Mouse (Mus musculus): Measurements from ENCODE around the gene Cklf.

Cklf gene

DNA sequence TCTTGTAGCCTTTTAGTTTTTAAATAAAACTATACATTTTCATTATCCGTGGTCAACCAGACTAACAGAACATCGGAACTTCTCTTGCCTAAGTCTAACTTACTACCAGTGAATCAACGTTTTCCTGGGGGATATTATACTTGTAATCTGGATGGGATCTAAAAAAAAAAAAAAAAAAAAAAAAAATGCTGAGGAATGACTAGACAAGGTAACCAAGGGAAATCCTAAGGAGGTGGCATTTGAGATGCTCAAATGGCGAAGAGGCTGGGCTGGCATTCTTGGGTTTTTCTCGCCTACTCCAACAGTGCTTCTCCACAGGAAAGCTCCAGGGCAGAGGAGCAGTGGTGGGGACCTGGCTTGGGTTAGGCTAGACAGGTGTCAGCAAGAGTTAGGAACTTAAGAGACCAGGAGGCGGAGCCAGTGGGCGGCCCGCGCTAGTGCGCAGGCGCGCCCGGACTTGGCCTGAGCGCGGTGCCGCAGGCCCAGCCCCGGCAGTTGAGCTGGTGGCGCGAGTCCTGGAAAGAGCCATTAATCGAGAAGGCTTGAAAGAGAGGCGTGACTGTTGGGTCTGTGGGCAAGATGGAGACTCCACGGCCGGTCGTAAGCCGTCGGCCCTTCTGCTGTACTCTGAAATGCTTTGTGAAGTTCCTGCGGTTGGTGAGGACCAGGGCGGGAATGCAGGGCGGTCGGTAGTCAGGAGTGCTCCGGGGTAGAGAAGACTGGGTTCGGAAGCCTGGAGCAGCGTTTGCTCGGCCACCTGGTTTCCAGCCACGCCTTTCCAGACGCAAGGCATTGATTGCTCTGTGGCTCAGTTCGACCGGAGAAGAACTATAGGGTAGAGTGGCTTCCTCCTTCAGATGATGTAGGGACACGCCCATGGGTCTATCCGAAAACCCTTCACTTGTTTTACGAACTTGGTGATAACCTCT lies at the start of gene Cklf:
Gene Cklf, plus strand, starts transcription at position 423 of the 929 bp plus-strand sequence.
- WGBS = 4% methylated on average over 41 of the region's 41 CpGs

DNA sequence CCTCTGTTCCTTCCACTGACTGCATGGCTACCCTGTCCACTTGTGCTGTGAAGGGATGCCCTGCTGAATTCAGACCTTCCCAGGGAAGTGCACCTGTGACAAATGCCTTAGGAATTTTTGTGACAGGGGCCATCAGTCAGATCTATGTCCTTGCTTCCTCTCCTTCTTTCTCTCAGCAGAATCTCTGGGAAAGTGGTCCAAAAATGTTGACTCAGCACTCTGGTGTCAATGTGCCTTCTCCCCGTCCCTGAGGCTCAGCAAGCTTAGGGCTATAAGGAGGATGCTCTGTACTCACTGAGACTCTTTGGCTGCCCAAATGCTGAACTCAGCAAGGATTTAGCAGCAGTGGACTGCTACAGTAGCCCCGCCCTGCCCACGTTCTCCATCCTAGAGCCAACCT lies 49.0 kb upstream of the Cklf start:
- WGBS = 95% methylated on average over 3 of the region's 3 CpGs

DNA sequence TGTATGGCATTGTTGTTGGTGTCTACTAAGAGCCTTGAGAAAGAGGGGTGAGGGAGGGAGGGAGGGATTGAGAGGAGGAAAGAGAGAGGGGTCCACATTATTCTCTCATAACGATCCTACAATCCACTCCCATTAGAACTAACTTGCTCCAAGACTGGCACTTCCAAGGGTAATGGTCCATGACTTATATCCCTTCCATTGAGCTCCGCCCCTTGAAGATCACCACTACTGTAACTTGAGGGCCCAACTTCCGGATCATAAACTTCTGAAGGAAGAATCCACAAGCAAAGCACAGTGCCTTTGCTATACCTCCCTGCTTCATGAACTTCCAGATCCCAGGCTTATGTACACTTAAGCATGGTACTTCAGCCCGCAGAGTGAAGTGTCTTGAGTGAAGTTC lies 48.3 kb upstream of the Cklf start:
- 93% methylated on average over 4 of the region's 4 CpGs for WGBS

DNA sequence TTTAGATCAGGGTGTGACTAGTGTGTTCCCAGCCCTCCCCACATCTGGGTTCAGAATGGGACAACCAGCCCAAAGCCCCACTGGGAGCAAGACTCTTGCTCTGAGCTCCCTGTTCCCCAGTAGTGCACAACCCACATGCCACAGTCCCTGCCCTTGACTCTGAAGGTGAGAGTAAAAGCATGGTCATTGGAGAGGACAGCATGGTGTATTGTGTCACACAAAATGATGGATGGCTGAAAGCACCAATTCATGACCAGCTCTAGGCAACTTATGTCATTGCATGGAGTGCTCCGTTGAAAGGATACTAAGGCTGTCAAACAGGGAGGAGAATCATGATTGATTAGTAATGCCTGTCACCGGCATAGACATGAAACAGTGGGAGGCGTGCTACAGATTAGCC lies 45.4 kb upstream of the Cklf start:
- 78% methylated on average over 3 of the region's 3 CpGs for WGBS

DNA sequence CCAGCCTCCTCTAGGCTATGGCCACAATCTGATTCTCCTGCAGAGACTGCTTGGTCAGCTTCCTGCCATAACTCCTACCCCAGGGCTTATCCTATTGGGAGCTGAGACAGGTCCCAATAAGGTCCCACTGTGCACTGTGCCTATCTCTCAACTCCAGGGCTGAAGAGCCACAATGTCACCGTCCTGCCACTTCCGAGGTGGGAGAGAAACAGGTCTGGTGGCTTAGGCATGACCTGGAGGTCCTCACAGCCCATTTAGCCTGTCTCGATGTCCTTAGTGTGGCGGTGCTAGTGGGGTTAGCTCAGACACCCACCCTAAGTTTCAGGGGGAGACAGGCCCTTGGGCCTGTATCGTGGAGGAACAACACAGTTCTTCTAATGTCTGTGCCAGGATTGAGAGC lies 33.1 kb upstream of the Cklf start:
- 97% methylated on average over 5 of the region's 5 CpGs for WGBS

DNA sequence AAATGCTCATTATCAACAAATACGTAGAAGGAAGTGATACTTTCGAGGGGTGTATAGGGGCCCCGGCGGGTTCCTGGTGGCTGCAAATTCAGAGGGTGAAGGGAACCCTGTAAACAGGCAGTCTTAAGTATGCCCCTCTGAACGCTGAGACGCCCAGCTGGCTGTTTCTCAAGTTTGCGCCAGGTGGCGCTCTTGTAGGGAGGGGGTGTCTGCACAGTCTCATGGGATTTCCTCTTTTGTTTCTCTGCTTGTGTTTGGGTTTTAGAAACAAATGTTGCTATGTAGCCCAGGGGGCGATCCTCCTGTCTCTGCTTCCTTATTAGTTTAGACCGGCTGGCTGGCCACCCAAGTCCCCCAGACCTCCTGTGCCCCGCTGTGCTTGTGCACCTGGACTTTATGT lies 31.6 kb upstream of the Cklf start:
- WGBS = 31% methylated on average over 11 of the region's 11 CpGs

DNA sequence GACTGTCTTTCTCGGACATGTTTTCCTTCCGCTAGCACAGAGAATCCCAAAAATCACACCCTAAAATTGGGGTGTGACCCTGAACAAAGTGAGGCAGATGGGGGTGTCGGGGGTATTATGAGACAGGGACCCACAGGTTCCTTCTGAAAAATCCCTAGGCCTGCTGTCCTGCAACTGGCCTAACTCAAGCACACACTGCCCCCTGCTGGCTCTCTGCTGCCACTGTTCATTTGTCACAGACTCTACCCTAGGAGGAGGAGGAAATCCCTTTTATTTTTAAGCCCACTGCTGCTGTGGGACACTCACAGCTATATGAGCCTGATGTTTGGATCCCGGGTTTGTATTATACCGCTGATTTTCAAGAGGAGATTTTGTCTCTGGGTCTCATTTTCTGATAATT lies 30.9 kb upstream of the Cklf start:
- 40% methylated on average over 5 of the region's 5 CpGs for WGBS

DNA sequence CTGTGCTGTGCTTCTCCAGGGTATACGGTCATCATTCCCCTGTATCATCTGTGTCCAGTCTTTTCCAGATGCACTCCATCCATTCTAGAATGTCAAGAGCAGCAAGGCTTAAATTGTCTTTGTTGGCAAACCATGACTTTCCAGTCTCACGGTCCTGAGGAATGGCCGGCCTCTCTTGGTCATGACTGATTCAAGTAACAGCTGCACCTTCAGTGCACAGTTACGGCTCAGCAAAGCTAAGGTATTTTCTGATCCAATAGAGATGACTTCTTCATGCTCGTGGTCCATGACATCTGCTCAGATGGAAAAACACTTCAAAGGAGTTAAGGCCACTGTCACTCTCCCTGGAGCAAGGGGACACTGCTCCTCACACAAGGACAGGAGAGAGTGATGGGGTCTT lies 23.6 kb upstream of the Cklf start:
- 92% methylated on average over 5 of the region's 5 CpGs for WGBS

DNA sequence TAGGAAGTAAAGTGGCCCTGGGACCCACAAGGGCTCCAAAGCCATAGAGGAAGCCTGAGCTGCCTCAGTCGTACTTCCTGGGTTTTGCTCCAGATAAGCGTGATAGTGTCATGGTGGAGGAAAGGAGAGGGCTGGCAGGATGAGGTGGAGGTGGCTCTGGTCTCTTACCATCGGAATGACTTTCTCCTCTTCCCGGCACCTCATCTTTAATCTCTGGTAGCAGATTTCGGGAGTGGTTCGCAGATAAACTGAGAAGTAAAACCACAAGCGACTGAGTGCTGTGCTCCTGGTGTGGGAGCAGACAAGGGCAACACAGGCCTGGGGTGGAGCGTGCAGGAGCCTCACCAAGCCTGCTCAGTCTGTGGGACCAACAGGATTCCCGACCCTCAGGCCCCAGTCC lies 20.3 kb upstream of the Cklf start:
- 93% methylated on average over 9 of the region's 9 CpGs for WGBS

DNA sequence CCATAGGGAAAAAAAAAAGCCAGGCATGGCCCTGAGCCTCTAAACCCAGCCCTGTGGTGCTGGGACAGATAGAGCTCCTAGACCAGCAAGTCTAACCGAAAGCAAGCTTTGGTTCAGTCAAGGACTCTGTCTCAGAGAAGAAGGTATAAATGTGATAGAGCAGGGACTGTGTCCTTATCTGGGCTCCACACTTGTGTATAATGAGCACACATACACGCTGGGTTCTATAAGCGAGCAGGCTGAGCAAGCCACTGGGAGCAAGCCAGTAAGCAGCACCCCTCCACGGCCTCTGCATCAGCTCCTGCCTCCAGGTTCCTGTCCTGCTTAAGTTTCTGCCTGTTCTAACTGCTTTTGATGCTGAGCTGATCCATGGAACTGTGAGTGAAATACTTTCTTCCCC lies 18.6 kb upstream of the Cklf start:
- WGBS = 97% methylated on average over 4 of the region's 4 CpGs

DNA sequence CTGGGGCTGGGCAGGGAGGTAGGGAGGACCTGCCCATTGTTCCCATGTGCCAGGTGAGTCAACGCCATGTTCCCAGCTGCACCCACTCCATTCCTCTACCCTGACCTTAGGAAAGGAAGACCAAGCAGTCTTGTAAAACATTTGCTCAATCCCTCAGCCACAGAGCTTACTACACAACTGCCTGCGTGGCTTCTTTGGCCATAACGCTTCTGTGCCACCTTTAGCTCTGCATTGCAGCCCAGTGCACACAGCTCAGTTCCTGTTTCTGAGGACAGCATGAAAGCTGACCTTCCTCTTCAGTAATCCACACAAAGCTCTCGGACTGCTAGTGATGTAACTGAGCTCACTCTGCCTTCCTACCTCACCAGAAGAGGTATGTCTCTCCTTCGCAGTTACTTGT lies 17.7 kb upstream of the Cklf start:
- WGBS = 90% methylated on average over 5 of the region's 5 CpGs

DNA sequence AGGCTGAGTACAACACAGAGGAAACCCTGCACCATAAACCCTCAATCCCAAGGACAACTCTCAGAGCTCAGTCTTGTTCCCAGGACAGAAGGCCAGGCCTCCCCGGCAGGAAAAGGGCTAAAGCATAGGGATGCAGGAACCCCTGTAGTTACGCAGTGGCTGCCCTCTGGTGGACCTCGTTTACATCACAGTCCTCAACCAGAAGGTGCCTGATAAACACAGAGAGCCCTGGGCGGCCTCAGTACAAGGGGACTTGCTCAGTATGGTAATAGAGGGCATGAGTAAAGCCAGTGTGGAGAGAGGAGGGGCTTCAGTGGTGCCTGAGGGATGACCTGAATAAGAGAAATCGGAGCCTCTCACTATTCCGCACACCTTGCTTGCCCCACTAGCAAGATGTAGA lies 16.1 kb upstream of the Cklf start:
- WGBS = 61% methylated on average over 6 of the region's 6 CpGs

DNA sequence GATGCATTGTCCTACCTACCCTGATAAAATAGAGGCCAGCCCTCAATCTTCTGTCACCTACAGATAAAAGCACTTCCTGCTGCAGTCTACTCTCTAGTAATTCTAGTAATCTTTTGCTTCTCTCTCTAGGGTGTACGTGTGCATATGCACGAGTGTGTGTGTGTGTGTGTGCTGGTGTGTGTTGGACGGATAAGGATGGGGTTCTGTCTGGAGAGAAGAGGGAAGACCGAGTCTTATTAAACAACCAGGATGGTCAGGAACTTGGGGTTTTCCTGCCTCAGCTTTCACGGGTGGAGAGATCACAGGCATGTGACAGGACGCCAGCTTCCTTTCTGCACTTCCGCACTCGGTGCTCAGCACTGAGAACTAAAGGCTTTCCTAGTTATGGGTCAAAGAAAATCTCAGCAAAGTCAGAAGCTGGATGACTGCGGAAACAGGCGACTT lies 11.2 kb upstream of the Cklf start:
- WGBS = 81% methylated on average over 10 of the region's 10 CpGs

DNA sequence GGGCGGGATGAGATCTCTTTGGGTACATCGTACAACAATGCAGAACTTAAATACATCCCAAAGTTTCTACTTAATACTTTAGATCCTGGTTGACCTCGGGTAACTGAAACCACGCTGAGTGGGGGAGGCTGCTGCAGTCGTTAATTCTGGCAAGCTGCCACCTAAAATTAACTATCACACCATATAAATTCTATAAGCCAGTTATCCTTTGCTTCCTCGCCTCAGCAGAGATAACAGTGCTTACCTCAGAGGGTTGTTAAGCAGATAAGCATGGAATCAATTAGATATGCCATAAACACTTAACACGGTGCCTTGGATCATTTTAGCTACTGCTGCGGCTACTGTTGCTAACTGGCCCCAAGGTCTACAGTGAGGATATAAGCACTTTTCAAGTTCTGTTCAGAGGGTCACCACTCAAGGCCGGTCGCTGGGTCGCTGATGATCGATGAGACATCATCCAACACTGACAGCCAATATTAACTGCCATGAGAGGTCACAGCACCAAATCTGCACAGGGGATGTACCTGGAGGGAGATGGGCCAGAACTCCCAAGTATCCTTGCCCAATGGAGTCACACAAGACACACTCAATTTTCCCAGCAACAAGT lies 8.5 kb upstream of the Cklf start:
- WGBS = 87% methylated on average over 12 of the region's 12 CpGs

DNA sequence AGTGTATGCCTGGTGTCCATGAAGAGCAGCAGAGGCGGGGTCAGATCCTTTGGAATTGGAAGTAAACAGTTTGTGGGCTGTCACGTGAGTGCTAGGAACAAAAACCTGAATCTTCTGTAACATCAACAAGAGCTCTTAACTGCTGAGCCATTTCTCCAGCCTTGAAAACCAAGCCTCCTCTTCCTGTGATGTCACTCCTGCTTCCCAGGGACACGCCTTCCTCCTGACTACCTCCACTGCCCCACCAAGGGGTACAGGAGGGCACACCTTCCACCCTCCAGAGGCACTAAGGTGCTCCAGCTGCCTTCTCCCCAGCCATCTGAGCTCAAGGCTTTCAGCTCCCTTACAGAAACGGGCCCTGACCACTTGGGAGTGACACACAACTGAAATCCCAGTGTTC lies 4.0 kb upstream of the Cklf start:
- 90% methylated on average over 4 of the region's 4 CpGs for WGBS

DNA sequence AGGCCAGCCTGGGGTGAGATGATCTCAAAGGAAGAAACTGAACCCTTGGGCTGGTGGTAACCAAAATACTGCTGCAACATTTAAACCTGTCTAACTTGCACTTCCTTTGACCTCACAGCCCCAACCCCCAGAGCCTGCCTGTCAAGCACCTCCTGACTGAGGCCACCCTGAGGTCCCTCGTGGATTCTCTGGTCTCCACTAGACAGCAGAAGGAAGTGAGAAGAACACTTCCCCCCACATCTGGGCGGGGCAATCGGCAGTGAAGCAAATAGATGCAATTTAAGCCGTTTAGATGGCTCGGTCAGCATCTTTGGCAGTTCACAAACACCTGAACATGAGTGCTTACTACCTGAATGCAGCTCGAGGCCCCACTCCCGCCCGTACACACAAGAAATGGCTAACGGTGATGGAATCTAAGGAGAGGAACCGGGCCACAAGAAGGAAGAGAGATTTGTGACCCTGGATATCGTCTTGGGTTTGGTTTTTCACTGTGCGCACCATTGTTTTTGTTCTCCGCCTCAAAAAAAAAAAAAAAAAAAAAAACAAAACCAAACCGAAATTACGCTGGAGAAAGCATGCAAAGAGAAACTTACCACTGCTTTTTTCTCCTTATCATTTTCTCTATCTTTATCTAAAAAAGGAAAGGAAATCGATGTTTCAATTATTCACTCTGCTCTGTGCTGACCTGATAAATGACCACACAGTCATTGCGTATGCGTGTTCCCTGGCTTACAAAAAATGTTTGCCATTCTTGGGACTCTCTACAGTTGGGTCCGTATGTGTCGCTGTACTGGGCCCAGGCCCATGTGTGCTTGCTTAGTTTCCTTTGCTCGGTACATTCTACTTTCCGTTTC lies 3.4 kb upstream of the Cklf start:
- 65% methylated on average over 22 of the region's 22 CpGs for WGBS

DNA sequence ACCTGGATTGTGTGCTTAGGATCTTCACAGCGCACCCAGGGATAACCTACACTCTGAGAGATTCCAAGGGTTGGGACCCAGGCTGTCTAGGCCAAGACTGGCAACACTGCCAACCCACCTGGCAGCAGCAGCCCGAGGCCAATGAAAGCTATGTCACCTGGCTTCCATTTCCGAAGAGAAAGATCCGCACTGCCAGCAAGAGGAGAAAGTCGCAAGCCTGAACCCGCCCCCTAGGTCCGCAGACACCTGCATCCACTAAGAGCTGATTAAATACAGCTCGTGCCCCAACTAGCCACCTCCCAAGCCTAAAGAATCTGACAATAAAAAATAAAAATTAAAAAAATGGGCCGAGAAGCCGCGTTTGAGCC lies 2.8 kb upstream of the Cklf start:
- 1% methylated on average over 11 of the region's 11 CpGs for WGBS

DNA sequence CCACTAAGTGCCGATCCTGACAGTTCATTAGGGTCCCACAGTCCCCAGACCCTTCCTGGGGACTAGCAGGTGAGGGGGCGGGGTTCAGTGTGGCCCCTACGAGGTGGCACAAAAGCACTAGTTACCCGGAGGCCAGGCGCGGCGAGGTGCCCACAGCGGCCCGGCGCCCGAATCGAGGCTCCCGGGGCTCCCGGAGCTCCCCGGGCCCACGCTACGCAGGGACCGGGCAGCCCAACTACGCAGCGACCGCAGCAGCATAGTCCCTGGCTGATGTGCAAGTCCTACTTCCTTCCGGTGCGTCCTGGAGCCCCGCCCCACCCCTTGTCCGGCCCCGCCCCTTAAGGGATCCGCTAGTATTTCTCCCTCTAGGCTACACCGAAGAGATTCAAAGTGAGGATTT lies 2.4 kb upstream of the Cklf start, which contains the start of gene Tk2:
Gene Tk2, minus strand, starts transcription at position 283 of the 400 bp plus-strand sequence.
- under 1% methylated on average over 28 of the region's 28 CpGs for WGBS

DNA sequence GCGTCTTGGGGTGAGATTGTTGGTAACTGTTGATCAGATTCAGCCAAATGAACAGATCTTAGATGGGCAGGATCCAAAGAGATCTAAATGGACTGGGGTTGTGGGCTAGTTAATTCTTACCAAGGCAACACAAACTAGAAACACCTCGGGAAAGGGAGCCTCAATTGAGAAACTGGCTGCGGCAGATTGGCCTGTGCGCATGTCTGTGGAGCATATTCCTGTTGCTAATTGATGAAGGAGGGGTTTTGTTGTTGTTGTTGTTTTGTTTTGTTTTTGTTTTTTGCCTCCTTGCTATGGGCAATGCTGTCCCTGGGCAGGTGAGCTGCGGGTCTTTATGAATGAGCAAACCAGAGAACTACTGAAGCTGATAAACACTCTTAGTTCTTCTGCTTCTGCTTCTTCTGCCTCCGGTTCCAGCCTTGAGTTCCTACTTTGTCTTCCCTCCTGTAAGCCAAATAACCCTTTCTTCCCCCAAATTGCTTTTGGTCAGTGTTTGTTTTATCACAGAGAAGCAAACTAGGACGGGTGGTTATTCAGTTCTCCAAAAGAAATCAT lies 1.1 kb upstream of the Cklf start:
- 85% methylated on average over 7 of the region's 7 CpGs for WGBS

DNA sequence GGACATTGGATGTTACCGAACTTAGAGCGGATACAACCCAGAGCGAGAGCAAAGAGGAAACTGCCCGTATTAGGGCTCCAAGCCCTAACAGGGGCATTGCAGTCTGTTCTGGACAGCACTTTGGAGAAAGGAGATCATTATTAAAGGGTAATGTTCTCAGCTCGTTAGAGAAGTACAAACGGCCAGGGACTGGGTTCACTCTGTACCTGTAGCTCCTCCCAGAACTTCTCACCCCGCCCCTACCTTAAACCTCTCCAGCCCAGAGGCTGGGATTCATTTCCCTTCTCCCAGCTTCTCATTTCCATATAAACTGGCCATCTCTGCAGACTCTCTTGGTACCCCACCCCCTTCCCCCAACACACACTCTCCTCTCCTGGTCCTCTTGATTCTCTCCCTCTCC lies 800 bp downstream of the Cklf start:
- 2% methylated on average over 7 of the region's 7 CpGs for WGBS

DNA sequence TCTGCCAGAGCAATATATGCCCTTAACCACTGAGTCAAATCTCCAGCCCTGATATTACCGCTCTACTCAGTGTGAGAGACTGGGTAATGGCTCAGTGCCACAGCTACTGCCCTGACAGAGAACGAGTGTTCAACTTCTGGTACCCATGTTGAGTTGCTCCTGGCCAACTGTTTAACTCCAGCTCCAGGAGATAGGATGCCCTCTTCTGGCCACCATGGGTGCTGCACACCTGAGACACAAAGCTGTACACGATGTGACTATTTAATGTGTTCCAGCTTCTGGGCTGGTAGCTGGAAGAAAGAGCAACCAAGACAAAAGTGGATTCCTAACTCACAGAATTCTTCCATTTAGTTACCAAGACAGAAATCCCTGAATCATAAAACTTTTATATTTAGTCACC lies 2.4 kb downstream of the Cklf start:
- WGBS = 81% methylated on average over 3 of the region's 3 CpGs

DNA sequence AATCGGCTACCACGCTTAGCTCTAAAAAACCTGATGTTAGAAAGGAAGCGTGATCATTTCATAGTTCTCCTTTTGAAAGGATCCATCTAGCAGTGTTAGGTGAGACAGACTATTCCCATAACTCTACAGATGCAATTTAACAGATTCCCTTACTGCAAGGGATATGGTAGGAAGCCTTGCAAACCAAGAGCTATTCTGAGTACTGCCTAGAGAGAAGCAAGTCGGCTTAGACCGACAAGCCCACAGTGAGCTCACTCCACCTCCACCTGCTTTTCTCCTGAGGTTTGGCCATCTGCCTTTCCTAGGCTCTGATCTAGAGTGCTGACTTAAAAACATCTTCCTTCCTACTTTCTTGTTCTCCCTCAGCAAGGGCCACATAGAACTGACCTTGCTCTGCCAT lies 11.1 kb downstream of the Cklf start:
- 65% methylated on average over 5 of the region's 5 CpGs for WGBS

Data from cerebral cortex, adult 2 months (tissue).